Mouse (Mus musculus): Measurements from ENCODE around the gene Gcdh.

- TF ChIP-seq EP300 (IDR thresholded peaks at IDR 0.05; ENCODE audit: low read depth) (no peak), CTCF (IDR thresholded peaks at IDR 0.05; ENCODE audit: low read depth) (no peak)
Observed at GRCm38 (mm10) chr8:84936041-84936961, 42.6 kb upstream of the Gcdh start.
